Mouse (Mus musculus) ES-E14 (cell line): Measurements from ENCODE around the gene Arid1a. TPM values are rescaled to one million over a fixed set of nuclear protein-coding genes. Genes with fewer than 3 reads are reported as not detected.
"Not testable (repeated sequence)": the region's sequence is repeated elsewhere in the genome, so short reads cannot be mapped to it uniquely, and the experiment has no call there.

ENCODE experiments used
- DNase-seq: peaks from one replicate; pipeline ENCODE4 v3.0.0-alpha.2; 2013; ENCODE audit warnings: low read depth, low spot score
- H3K27ac ChIP-seq: 2 replicates; pipeline ENCODE4 v1.5.1; 2012; ENCODE audit warnings: low read depth, mild to moderate bottlenecking, low read length, moderate library complexity, mixed read lengths; ENCODE audit not compliant: poor library complexity, insufficient read depth, severe bottlenecking
- H3K36me3 ChIP-seq: 2 replicates; pipeline ENCODE4 v1.6.1; 2012; ENCODE audit warnings: mild to moderate bottlenecking, low read length, moderate library complexity, mixed read lengths; ENCODE audit not compliant: control insufficient read depth, poor library complexity, insufficient read depth, severe bottlenecking
- H3K4me1 ChIP-seq, 2 experiments: fragments of 150-350 bp in 1 of 2; sonication (generic) in 1 of 2; 2 replicates each; pipeline ENCODE4 v1.6.1; 2012; ENCODE audit warnings: low read length in 2 of 2, mild to moderate bottlenecking in 1 of 2, mixed read lengths in 1 of 2; ENCODE audit not compliant: control insufficient read depth in 2 of 2, insufficient read depth in 2 of 2, poor library complexity in 1 of 2
- H3K4me3 ChIP-seq, 2 experiments: fragments of 150-350 bp in 1 of 2; sonication (generic) in 1 of 2; 2 replicates each; pipeline ENCODE4 v1.5.1; 2012; ENCODE audit warnings: low read length in 2 of 2, low read depth in 1 of 2, mild to moderate bottlenecking in 1 of 2, mixed read lengths in 1 of 2; ENCODE audit not compliant: insufficient read depth in 1 of 2, poor library complexity in 1 of 2, severe bottlenecking in 1 of 2
- H3K9ac ChIP-seq: 2 replicates; pipeline ENCODE4 v1.6.1; 2012; ENCODE audit warnings: low read depth, mild to moderate bottlenecking, low read length, mixed read lengths; ENCODE audit not compliant: poor library complexity, insufficient read depth, severe bottlenecking
- H3K9me3 ChIP-seq: fragments of 150-350 bp; sonication (generic); 2 replicates; pipeline ENCODE4 v1.6.1; 2012; ENCODE audit warnings: low read depth, mild to moderate bottlenecking, low read length; ENCODE audit not compliant: control insufficient read depth, insufficient read depth
- CHD2 ChIP-seq: IDR thresholded peaks from 2 replicates; pipeline ENCODE4 v1.6.1; 2014; ENCODE audit warnings: mild to moderate bottlenecking, low read depth, low read length, inconsistent platforms
- HCFC1 ChIP-seq: IDR thresholded peaks from 2 replicates; pipeline ENCODE4 v1.6.1; 2012; ENCODE audit warnings: low read length, inconsistent platforms, borderline replicate concordance; ENCODE audit not compliant: insufficient read depth
- MAFK ChIP-seq: IDR thresholded peaks from 2 replicates; pipeline ENCODE4 v1.6.1; 2014; ENCODE audit warnings: mild to moderate bottlenecking, low read depth, low read length, inconsistent platforms; ENCODE audit not compliant: insufficient read depth
- ZC3H11A ChIP-seq: IDR thresholded peaks from 2 replicates; pipeline ENCODE4 v1.6.1; 2012; ENCODE audit warnings: low read depth, mild to moderate bottlenecking, inconsistent platforms, low read length, borderline replicate concordance
- ZNF384 ChIP-seq: IDR thresholded peaks from 2 replicates; pipeline ENCODE4 v1.6.1; 2012; ENCODE audit warnings: low read depth, low read length, inconsistent platforms
- in situ Hi-C, 2 experiments: fragments of 600-800 bp; cut with MboI; formaldehyde crosslinking; loops; one replicate each; pipeline ENCODE4 v1.15.1; 2025; ENCODE audit warnings: low sequenced_read_pairs in 2 of 2, inconsistent platforms in 1 of 2; ENCODE audit not compliant: unreplicated experiment in 2 of 2
- total RNA-seq: library from RNA; depleted of rRNA; stranded (reverse); fragments of 300-350 nt; gene quantifications from 2 replicates; pipeline ENCODE4 v1.2.3, GENCODE M21; 2012

Arid1a gene
- total RNA-seq, 1 experiment = 62.6 TPM

DNA sequence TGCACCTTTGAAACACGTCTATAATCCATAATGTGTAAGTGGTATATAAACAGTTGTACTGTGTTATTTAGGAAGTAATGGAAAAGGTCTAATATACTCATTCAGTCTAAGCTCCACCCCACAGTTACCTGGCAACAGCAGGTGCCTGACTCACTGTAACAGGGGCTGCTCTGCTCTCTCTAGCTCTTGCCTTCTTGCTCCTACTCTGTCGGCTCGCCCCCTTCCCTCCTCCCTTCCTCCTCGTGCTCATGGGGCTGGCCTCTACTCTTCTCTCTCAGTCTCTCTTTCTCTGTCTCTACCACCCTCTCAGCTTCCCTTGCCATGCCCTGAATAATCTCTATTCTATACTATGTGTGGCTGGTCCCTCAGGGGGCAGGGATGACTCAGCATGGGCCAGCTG, 99.6 kb downstream of the Arid1a start:
- H3K9ac ChIP-seq = no peak overlapping the region
- H3K27ac ChIP-seq = peak overlapping the region; percentile 96
- in situ Hi-C loops = no loop called here

DNA sequence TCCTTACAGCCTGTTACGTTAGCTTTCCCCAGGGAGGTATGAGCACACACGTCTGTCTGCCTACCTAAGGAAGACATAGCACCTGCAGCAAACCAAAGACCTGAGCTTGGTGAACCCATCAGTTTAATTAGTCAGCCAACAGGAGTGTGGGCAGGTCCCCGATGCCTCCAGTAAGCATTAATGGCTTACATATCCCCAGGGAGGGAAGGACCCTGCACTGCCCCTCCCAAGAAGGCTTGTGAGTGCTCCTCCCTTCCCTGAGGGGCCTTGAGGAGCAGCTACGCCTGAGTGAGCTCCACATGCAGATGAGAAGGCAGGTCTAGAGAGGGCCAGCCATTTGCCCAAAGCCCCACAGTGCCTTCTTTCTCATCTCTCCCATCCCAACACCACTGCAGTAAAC, 100.3 kb downstream of the Arid1a start:
- in situ Hi-C loops = no loop called here
- peak overlapping the region; percentile 59; the same call in 1 of the 2 replicates for H3K9ac ChIP-seq
- TF ChIP-seq CHD2 = no peak
- no peak for TF ChIP-seq HCFC1
- TF ChIP-seq MAFK = no peak
- TF ChIP-seq ZNF384 = no peak
- no peak for TF ChIP-seq ZC3H11A
- H3K27ac ChIP-seq = peak overlapping the region; percentile 96
- no peaks in the 10 kb centered on the region for H3K36me3 ChIP-seq
- H3K4me3 ChIP-seq = no peak overlapping the region
- peaks cover 8 to 18% of the 10 kb centered on the region in 2 experiments; a peak in 3 of 4 replicates for H3K4me1 ChIP-seq
- no peaks in the 10 kb centered on the region for H3K9me3 ChIP-seq
- DNase-seq = peak; percentile 70

More for the DNA sequence above, 99.6 kb downstream of the Arid1a start:
- Histone ChIP-seq H3K36me3 (0 out of 2 replicates have a peak, but pooled peaks cover 2% of the 10 kb centered on the region), H3K9me3 (no peaks in the 10 kb centered on the region), H3K4me3 (no peak overlapping the region), H3K4me1 (peaks cover 7 to 20% of the 10 kb centered on the region in 2 experiments; a peak in 3 of 4 replicates)
- TF ChIP-seq CHD2 = no peak
- peak; percentile 66; the same call in 1 of the 2 replicates for TF ChIP-seq MAFK
- DNase-seq = no peak

DNA sequence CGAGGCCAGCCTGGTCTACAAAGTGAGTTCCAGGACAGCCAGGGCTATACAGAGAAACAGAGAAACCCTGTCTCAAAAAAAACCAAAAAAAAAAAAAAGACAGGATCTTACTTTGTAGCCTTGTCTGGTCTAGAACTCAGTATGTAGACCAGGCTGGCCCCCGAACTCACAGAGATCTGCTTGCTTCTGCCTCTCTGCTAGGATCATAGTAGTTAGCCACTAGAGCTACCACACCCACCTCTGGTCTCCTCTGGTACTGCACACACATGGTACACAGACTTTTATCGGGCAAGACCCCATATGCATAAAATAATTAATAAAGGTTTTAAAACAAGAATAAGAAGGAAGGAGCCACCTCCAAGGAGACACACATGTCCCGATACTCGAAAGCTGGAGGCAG, 102.5 kb downstream of the Arid1a start:
- H3K4me1 ChIP-seq = peaks cover 11 to 16% of the 10 kb centered on the region in 2 experiments; a peak in 3 of 4 replicates
- H3K36me3 ChIP-seq, H3K27ac ChIP-seq, H3K9me3 ChIP-seq, H3K4me3 ChIP-seq, DNase-seq, H3K9ac ChIP-seq, in situ Hi-C loops: not testable (repeated sequence)
- TF ChIP-seq ZNF384 = peak; percentile 66; the same call in 1 of the 2 replicates

DNA sequence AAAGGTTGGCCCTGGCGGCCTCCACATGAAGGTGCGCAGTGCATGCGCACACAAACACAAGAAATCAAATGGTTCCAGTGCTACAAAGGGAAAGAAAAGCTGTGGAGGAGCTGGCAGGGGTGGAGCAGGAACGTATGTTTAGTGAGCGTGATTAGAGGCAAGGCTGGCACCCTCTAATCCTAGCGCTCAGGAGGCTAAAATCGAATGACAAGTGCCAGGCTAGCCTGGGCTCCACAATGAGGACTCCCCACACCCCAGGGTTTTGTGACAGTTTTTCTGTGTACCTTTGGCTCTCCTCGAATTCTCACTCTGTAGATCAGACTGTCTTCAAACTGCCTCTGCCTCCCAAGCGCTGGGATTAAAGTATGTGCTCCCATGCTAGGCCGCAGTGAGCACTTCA, 103.8 kb downstream of the Arid1a start:
- in situ Hi-C loops = no loop called here
- Histone ChIP-seq H3K27ac (no peak overlapping the region; the same call in 1 of the 2 replicates), H3K9ac (no peak overlapping the region), H3K4me3 (no peak overlapping the region), H3K4me1 (peaks cover 11 to 12% of the 10 kb centered on the region in 2 experiments; a peak in 3 of 4 replicates), H3K36me3 (no peaks in the 10 kb centered on the region), H3K9me3 (no peaks in the 10 kb centered on the region)
- TF ChIP-seq MAFK (no peak), HCFC1 (no peak), CHD2 (no peak)
- DNase-seq = no peak

DNA sequence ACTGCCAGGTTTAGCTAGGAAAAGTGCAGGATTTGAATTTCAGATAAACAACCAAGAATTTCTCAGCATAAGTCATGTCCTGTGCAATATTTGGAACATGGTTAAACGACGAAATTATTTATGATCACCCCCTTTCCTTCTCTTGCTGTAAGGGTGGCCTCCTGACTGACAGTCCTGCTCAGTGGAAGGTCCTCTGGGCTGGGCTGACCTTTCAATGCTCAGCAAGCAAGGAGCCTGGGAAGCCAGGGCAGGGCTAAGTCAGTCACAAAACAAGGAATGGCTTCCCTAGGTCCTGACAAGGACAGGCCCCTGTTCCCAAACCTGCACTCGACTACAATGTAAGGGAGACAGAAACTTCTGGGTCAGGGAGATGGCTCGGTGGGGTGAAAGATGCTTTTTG, 104.6 kb downstream of the Arid1a start:
- Histone ChIP-seq H3K36me3 (no peaks in the 10 kb centered on the region), H3K4me1 (peaks cover 9 to 13% of the 10 kb centered on the region in 2 experiments; a peak in 3 of 4 replicates), H3K9me3 (no peaks in the 10 kb centered on the region), H3K4me3 (no peak overlapping the region), H3K9ac (no peak overlapping the region), H3K27ac (no peak overlapping the region; the same call in 1 of the 2 replicates)
- in situ Hi-C loops = no loop called here
- DNase-seq = no peak
- TF ChIP-seq HCFC1 = no peak
